Mouse (Mus musculus) adrenal gland, postnatal 36 days (tissue): Measurements from ENCODE around the gene Lrrc4c. TPM values are rescaled to one million over a fixed set of nuclear protein-coding genes. Genes with fewer than 3 reads are reported as not detected.
A peak's percentile ranks its signal among the peaks of the same experiment; 100 is the strongest.

Experiments
- DNase-seq, 2 experiments: peaks; one replicate each; pipeline ENCODE4 v3.0.0; 2021; ENCODE audit warnings: mixed read lengths in 1 of 2
- total RNA-seq, 2 experiments: library from RNA; stranded (reverse); gene quantifications; 2 replicates each; pipeline ENCODE4 v1.2.3; 2021

The Lrrc4c gene
- total RNA-seq, 2 experiments from 2014 or later, result 1.4 to 2.4 TPM

DNA sequence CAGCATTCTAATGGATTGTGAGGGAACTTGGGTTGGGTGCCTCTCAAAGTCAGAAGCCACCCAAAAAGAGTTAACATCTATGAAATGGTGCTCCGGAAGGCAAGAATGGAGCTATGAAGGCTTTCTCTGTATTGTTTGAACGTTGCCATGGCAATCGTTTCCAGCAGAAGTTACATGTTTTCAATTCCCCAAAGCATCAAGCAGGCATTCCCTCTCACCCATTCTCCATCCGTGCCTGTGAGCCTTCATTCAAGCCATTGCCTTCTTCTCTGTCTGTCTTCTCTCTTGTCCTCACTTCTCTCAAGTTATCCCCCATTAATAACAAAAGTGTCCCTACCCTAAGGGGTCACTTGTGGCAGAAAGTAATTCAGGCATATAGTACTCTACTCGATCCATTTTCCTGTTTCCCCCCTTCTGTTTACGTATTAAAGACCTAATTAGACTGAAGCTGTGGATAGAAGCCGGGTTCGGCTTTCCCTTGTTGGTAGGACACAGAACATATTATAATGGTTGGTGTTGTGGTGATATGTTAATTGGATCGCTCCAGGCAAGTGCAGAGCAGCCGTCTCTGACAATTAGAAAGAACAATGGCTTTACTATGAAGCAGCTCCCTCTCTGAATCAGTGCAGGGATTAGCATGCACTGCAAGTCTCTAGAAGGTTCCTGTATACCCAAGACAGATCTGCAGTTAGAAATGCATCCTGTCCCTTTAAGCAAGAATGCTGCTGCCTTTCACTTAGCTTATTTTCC lies 1160.4 kb downstream of the Lrrc4c start:
- no peak for DNase-seq

DNA sequence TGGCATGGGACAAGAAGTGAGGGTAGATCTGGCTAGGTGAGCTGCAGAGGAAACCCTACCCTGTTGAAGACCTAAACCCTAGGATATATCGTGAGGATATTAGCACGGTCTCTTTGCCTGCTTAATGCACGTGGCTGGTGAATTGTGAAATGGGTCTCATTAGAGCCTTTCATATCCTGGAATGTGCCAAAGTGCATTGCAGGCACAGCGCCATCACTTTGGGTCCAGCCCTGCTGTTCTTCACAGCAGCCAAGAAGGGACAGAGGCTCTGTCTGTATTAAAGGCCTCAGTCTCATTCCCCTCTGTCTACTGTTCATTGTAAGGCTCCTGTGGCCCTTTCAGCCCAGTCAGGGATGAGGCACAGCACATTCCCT lies 1160.9 kb downstream of the Lrrc4c start:
- DNase-seq, result peak in 1 of 2 experiments; percentile 10

DNA sequence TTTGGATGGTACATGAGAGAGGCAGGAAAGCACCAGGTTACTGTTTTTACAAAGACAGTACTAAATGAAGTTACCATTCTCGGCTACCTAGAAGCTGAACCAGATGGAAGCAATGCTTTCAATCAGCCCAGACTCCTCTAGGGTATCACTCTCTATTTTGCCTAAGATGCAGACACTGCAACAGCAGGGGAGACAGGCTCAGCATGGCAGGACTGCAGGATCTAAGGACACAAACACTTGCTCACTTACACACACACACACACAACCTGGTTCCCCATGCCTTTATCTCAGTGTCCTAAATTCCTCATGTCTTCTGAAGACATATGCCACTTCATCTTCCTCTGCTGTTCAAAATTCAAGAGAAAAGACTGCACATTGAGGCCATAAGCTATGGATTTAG lies 1167.0 kb downstream of the Lrrc4c start:
- DNase-seq, result no peak

- no peak for DNase-seq
Measured at GRCm38 (mm10) chr2:97485609-97486008, 1167.6 kb downstream of the Lrrc4c start.

- DNase-seq, result no peak
Measured at GRCm38 (mm10) chr2:97487567-97487966, 1169.6 kb downstream of the Lrrc4c start.

GRCm38 (mm10) chr2:97497069-97497468 lies 1179.1 kb downstream of the Lrrc4c start:
- DNase-seq, result no peak

- no peak for DNase-seq
Measured at GRCm38 (mm10) chr2:97502501-97502900, 1184.5 kb downstream of the Lrrc4c start.

DNA sequence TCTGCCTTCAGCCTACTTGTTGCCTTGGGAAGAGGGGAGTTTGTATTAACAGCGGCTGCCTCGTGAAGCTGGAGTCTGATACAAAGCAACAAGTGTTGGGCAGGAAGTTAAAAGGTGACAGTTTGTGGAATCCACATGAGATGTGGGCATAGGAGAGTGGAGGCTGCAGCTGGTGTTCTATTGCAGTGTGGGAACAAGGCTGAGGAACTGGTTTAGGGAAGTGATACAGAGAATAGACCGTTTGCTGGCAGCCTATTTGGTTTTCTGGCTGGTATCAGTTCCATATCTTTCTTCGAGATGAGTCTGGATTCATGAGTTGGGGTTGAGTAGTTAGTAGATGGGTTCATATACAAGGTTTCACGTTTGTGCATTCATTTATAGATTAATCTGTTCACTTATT lies 1186.9 kb downstream of the Lrrc4c start:
- no peak for DNase-seq

DNA sequence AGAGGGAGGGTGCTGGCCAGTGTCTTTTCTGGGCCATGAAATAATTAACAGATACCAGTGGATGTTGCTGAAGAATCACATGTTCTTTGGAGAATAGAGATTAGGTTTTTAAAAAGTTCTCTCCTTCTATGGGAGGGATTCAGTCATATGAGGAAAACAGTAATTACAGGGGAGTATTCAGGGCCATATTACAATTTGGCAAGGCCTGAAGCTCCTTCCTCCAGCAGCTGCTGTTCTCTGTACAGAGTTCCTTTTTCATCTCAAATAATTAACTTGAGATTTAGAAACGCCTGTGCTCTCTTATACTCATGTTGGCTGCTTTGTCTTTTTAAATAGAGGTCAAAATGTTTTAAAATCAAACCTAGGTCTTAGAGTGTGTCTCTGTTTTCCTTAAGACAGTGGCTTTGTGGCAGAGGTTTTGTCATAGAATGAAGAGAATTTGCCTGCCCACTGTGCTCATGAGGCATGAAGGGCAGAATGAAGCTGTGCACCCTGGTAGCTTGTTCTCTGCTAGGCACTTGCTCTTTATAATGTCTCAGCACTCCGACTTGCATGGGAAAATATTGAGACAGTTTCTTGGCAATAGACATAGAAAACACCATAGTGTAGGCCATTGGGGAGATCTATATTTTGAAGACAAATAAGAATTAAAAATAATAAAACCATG lies 1206.4 kb downstream of the Lrrc4c start:
- no peak for DNase-seq

DNA sequence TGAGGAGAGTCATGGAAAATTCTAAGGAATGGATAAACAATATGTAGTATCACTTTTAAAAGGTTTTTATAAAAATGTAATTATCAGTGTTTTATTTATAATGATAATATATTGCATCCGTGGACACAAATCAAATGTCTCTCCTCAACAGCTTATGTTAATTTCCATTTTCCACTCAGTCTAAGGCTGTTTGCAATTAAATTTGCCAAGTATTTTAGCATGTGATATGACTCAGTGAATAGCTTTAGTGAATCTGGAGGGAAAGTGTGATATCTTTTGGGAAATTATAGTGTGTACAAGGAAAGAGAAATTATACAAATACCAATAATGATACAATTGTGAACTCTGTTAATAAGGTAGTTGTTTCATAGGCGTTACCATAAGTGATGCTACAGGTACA lies 1207.1 kb downstream of the Lrrc4c start:
- DNase-seq, result no peak

DNA sequence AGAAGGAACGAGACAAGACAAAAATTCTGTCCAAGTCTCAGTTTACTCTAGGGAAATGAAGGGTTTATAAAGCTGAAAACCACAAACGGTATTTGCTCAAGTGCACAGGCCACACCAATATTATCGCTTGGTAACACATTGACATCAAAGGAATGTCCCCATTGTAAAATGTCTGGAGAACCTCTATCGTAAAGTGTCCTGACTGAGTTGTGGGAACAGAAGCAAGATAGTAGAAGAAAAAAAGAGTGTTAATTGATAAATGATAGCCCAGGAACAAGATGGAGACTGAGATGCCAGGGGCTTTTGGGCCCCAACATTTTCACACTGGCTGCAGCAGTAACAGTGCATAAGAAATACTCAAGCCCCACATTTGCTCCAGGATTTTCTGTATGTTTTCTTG lies 1212.7 kb downstream of the Lrrc4c start:
- no peak for DNase-seq

DNA sequence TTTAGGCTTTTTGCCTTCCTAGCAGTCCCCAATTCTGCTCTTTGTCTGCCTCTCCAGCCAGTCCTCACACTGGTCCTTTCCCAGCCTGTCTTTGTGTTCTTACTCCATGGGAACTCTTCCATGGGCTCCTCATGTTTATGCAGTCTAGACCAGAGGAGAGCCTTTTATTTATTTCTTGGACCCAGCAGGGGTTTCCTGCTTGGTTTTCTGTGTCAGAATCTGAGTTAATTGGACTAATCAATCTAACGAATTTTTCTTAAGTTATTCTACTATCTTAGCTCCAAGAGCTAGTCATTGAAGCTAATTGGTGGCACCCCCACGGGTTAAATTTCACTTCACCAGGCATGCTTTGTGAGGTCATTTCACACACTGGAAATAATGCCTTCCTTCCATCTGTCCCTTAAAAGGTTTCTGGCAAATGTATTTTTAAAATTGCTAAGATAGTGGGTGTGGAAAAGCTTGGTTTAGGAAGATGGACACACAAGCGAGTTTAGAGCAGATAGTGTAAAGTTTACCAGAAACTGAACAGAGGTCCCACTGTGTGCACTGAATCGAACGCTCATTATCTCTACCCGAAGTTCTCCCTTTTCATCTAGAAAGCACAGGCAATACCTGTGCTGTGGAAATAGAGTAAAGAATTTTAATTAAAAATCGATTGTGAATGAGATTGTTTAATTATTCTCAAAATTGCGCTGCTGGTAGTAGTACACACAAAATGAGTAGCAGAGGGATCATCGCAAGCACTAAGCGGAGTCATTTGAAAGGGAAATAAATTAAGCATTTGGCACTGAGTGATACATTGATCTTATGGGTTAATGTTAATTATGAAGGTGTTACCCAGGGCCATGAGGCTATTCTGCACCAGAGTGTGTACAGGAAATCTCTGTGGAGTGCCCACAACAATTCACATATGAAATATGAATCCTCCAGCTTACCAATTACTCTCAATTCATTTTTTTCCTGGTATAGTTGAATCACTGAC lies 1226.0 kb downstream of the Lrrc4c start:
- DNase-seq, result no peak

GRCm38 (mm10) chr2:97544673-97545071 lies 1226.7 kb downstream of the Lrrc4c start:
- DNase-seq, result no peak

GRCm38 (mm10) chr2:97545946-97546345 lies 1228.0 kb downstream of the Lrrc4c start:
- no peak for DNase-seq

DNA sequence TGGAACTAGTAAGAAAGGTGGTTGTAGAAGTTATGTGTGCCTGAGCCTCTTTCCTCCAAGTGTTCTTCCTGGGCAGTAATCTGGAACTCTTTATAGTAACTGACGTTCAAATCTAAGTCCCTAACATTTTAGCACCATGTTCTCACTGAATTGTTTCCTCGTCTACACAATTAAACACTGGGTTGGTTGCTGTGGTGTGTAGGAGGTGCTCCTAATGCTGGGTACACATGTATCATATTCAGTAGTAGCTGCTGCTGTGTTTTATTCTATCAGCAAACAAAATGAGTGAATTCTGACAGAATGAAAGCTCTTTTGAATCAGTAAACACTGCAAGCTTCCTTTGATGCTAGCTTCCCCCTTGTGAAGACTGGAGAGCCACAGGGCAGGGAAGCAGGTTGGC lies 1246.5 kb downstream of the Lrrc4c start:
- no peak for DNase-seq

- no peak for DNase-seq
Measured at GRCm38 (mm10) chr2:97568954-97569353, 1251.0 kb downstream of the Lrrc4c start.

DNA sequence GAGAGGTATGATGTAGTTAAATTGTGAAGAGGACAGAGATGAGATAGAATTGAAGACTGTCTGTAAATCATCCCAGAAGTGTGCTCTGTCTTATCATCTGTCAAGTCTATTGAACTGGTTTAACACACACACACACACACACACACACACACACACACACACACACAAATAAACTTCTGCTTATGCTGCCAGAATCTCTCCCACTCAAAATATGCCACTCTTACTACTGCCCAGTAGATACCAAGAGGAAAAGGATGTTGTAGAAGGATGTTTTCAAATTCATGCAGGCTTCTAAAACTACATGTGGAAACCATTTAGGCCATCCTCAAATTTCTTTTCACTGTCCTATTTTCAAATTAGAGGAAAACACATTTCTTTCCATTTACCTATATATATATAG lies 1257.0 kb downstream of the Lrrc4c start:
- DNase-seq, result no peak

GRCm38 (mm10) chr2:97581132-97581531 lies 1263.2 kb downstream of the Lrrc4c start:
- DNase-seq, result no peak

- DNase-seq, result no peak
Measured at GRCm38 (mm10) chr2:97586322-97586721, 1268.4 kb downstream of the Lrrc4c start.

DNA sequence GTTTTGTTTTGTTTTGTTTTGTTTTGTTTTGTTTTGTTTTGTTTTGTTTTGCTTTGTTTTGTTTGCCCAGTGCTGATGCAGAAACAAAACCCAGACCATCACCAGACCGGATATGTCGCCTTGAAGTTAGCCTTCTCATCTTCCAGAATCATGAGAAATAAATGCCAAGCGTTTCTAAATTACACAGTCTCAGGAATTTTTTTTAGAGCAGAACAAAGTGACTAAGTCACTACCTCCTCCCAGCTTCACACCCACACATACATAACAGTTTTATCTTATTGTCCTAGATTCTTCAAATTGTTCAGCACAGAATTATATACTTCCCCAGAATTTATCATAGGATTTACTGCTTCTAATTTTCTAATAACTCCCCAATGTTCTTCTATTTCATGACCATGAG lies 1272.6 kb downstream of the Lrrc4c start:
- no peak for DNase-seq

GRCm38 (mm10) chr2:97604182-97604581 lies 1286.2 kb downstream of the Lrrc4c start:
- no peak for DNase-seq

DNA sequence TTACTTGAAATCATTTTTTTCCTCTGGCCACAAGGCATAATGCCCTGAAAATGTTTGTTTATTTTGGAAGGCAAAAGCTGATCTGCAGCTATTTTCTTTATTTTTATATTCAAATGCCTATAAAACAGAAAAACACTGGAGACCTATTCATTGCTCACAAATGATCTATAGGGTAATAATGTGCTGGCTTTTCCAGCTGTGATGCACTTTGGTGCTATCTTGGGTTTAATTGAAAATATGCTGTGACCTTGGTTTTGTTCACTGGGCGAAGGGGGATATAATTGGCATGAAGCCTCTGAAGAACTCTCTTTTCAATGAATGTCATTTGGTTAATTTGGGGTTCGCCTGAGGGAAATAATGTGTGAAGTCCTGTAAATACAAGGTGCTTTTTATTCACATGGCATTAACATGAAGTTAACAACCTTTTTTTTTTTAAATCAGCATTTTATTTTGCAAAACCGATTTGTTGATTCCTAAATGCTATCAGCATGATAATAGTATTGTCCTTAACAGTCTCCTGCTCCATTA lies 1286.8 kb downstream of the Lrrc4c start:
- no peak for DNase-seq
